Mouse (Mus musculus): ENCODE results near the gene Tpsg1. TPM values are rescaled to one million over a fixed set of nuclear protein-coding genes. Genes with fewer than 3 reads are reported as not detected.

Tpsg1 gene
- polyA plus RNA-seq, 1 experiment, result not detected

GRCm38 (mm10) chr17:25406011-25406441 is 37.0 kb downstream of the Tpsg1 start:
- H3K4me1 ChIP-seq (ENCODE audit: control insufficient read depth, insufficient read depth, low read length), result peaks cover 8% of the 10 kb centered on the region
- H3K36me3 ChIP-seq (ENCODE audit: control insufficient read depth, insufficient read depth, low read length), result no peaks in the 10 kb centered on the region
- no peak for TF ChIP-seq CTCF (IDR thresholded peaks at IDR 0.05; ENCODE audit: control insufficient read depth, insufficient read depth, insufficient replicate concordance, low read depth, low read length)
- TF ChIP-seq POLR2A (IDR thresholded peaks at IDR 0.05; ENCODE audit: control insufficient read depth, low read depth, low read length), result no peak
- H3K4me3 ChIP-seq (ENCODE audit: control insufficient read depth, low read depth, low read length), result no peak overlapping the region
- H3K27me3 ChIP-seq (ENCODE audit: control insufficient read depth, insufficient read depth, low read length), result no peaks in the 10 kb centered on the region
- H3K27ac ChIP-seq (ENCODE audit: control insufficient read depth, insufficient read depth, low read depth, low read length), result no peak overlapping the region

GRCm38 (mm10) chr17:25407352-25407751 is 38.3 kb downstream of the Tpsg1 start:
- Histone ChIP-seq H3K4me3 (ENCODE audit: control insufficient read depth, low read depth, low read length) (no peak overlapping the region; the same call in 1 of the 2 replicates), H3K27me3 (ENCODE audit: control insufficient read depth, insufficient read depth, low read length) (no peaks in the 10 kb centered on the region), H3K4me1 (ENCODE audit: control insufficient read depth, insufficient read depth, low read length) (peaks cover 8% of the 10 kb centered on the region), H3K36me3 (ENCODE audit: control insufficient read depth, insufficient read depth, low read length) (no peaks in the 10 kb centered on the region), H3K27ac (ENCODE audit: control insufficient read depth, insufficient read depth, low read depth, low read length) (no peak overlapping the region)
- TF ChIP-seq POLR2A (IDR thresholded peaks at IDR 0.05; ENCODE audit: control insufficient read depth, low read depth, low read length) (no peak), CTCF (IDR thresholded peaks at IDR 0.05; ENCODE audit: control insufficient read depth, insufficient read depth, insufficient replicate concordance, low read depth, low read length) (no peak)

- TF ChIP-seq CTCF (IDR thresholded peaks at IDR 0.05; ENCODE audit: control insufficient read depth, insufficient read depth, insufficient replicate concordance, low read depth, low read length) (no peak), POLR2A (IDR thresholded peaks at IDR 0.05; ENCODE audit: control insufficient read depth, low read depth, low read length) (no peak)
- Histone ChIP-seq H3K27ac (ENCODE audit: control insufficient read depth, insufficient read depth, low read depth, low read length) (no peak overlapping the region), H3K4me3 (ENCODE audit: control insufficient read depth, low read depth, low read length) (no peak overlapping the region), H3K4me1 (ENCODE audit: control insufficient read depth, insufficient read depth, low read length) (peaks cover 8% of the 10 kb centered on the region), H3K36me3 (ENCODE audit: control insufficient read depth, insufficient read depth, low read length) (no peaks in the 10 kb centered on the region), H3K27me3 (ENCODE audit: control insufficient read depth, insufficient read depth, low read length) (no peaks in the 10 kb centered on the region)
Measured at GRCm38 (mm10) chr17:25408302-25408999, 39.4 kb downstream of the Tpsg1 start.

- Histone ChIP-seq H3K27ac (ENCODE audit: control insufficient read depth, insufficient read depth, low read depth, low read length) (no peak overlapping the region), H3K4me1 (ENCODE audit: control insufficient read depth, insufficient read depth, low read length) (peaks cover 8% of the 10 kb centered on the region), H3K4me3 (ENCODE audit: control insufficient read depth, low read depth, low read length) (no peak overlapping the region), H3K27me3 (ENCODE audit: control insufficient read depth, insufficient read depth, low read length) (no peaks in the 10 kb centered on the region), H3K36me3 (ENCODE audit: control insufficient read depth, insufficient read depth, low read length) (no peaks in the 10 kb centered on the region)
- TF ChIP-seq POLR2A (IDR thresholded peaks at IDR 0.05; ENCODE audit: control insufficient read depth, low read depth, low read length) (no peak), CTCF (IDR thresholded peaks at IDR 0.05; ENCODE audit: control insufficient read depth, insufficient read depth, insufficient replicate concordance, low read depth, low read length) (no peak)
Measured at GRCm38 (mm10) chr17:25409621-25410020, 40.5 kb downstream of the Tpsg1 start.

- Histone ChIP-seq H3K27me3 (ENCODE audit: control insufficient read depth, insufficient read depth, low read length) (no peaks in the 10 kb centered on the region), H3K4me1 (ENCODE audit: control insufficient read depth, insufficient read depth, low read length) (peaks cover 6% of the 10 kb centered on the region), H3K27ac (ENCODE audit: control insufficient read depth, insufficient read depth, low read depth, low read length) (no peak overlapping the region; the same call in 1 of the 2 replicates)
Measured at GRCm38 (mm10) chr17:25410180-25410579, 41.1 kb downstream of the Tpsg1 start.

GRCm38 (mm10) chr17:25410786-25411185 is 41.7 kb downstream of the Tpsg1 start:
- no peak overlapping the region for H3K4me3 ChIP-seq (ENCODE audit: control insufficient read depth, low read depth, low read length)
- H3K27ac ChIP-seq (ENCODE audit: control insufficient read depth, insufficient read depth, low read depth, low read length), result no peak overlapping the region; the same call in 1 of the 2 replicates
- no peaks in the 10 kb centered on the region for H3K36me3 ChIP-seq (ENCODE audit: control insufficient read depth, insufficient read depth, low read length)
- no peaks in the 10 kb centered on the region for H3K27me3 ChIP-seq (ENCODE audit: control insufficient read depth, insufficient read depth, low read length)
- no peak for TF ChIP-seq CTCF (IDR thresholded peaks at IDR 0.05; ENCODE audit: control insufficient read depth, insufficient read depth, insufficient replicate concordance, low read depth, low read length)
- peaks cover 6% of the 10 kb centered on the region for H3K4me1 ChIP-seq (ENCODE audit: control insufficient read depth, insufficient read depth, low read length)

More at GRCm38 (mm10) chr17:25410180-25410579, 41.1 kb downstream of the Tpsg1 start:
- TF ChIP-seq POLR2A (IDR thresholded peaks at IDR 0.05; ENCODE audit: control insufficient read depth, low read depth, low read length) (no peak), CTCF (IDR thresholded peaks at IDR 0.05; ENCODE audit: control insufficient read depth, insufficient read depth, insufficient replicate concordance, low read depth, low read length) (no peak)
- H3K4me3 ChIP-seq (ENCODE audit: control insufficient read depth, low read depth, low read length), result no peak overlapping the region
- H3K36me3 ChIP-seq (ENCODE audit: control insufficient read depth, insufficient read depth, low read length), result no peaks in the 10 kb centered on the region

GRCm38 (mm10) chr17:25411251-25411650 is 42.2 kb downstream of the Tpsg1 start:
- H3K27me3 ChIP-seq (ENCODE audit: control insufficient read depth, insufficient read depth, low read length), result no peaks in the 10 kb centered on the region
- H3K36me3 ChIP-seq (ENCODE audit: control insufficient read depth, insufficient read depth, low read length), result no peaks in the 10 kb centered on the region
- H3K4me3 ChIP-seq (ENCODE audit: control insufficient read depth, low read depth, low read length), result no peak overlapping the region
- peaks cover 8% of the 10 kb centered on the region for H3K4me1 ChIP-seq (ENCODE audit: control insufficient read depth, insufficient read depth, low read length)
- TF ChIP-seq CTCF (IDR thresholded peaks at IDR 0.05; ENCODE audit: control insufficient read depth, insufficient read depth, insufficient replicate concordance, low read depth, low read length) (no peak), POLR2A (IDR thresholded peaks at IDR 0.05; ENCODE audit: control insufficient read depth, low read depth, low read length) (no peak)
- H3K27ac ChIP-seq (ENCODE audit: control insufficient read depth, insufficient read depth, low read depth, low read length), result no peak overlapping the region
